Mouse (Mus musculus): ENCODE measurements around the gene Kcng1. TPM values are rescaled to one million over a fixed set of nuclear protein-coding genes. Genes with fewer than 3 reads are reported as not detected.

The Kcng1 gene
- polyA plus RNA-seq, 1 experiment: 0.71 TPM

GRCm38 (mm10) chr2:168268033-168268432, 13.5 kb downstream of the Kcng1 start:
- Histone ChIP-seq H3K4me3 (replicated peaks; ENCODE audit: extremely low read depth, low read depth, low read length) (no peak overlapping the region), H3K4me1 (ENCODE audit: control insufficient read depth, insufficient read depth, low read length) (no peaks in the 10 kb centered on the region)
- peak; percentile 24 for DNase-seq
- no peak for TF ChIP-seq POLR2A (IDR thresholded peaks at IDR 0.05; ENCODE audit: borderline replicate concordance, extremely low read depth, low read depth, low read length)
- TF ChIP-seq CTCF (IDR thresholded peaks at IDR 0.05; ENCODE audit: insufficient read depth, low read length): peak; percentile 43; the same call in 1 of the 2 replicates
- 40% methylated on average over 7 of the region's 7 CpGs for whole genome bisulfite sequencing

- no peak for DNase-seq
- Histone ChIP-seq H3K4me1 (ENCODE audit: control insufficient read depth, insufficient read depth, low read length) (no peaks in the 10 kb centered on the region), H3K4me3 (replicated peaks; ENCODE audit: extremely low read depth, low read depth, low read length) (no peak overlapping the region)
- 87% methylated on average over 10 of the region's 10 CpGs for WGBS
- TF ChIP-seq POLR2A (IDR thresholded peaks at IDR 0.05; ENCODE audit: borderline replicate concordance, extremely low read depth, low read depth, low read length) (no peak), CTCF (IDR thresholded peaks at IDR 0.05; ENCODE audit: insufficient read depth, low read length) (no peak)
Observed at GRCm38 (mm10) chr2:168260900-168261299, 20.6 kb downstream of the Kcng1 start.

- WGBS: 54% methylated on average over 3 of the region's 3 CpGs
- no peak for DNase-seq
- Histone ChIP-seq H3K4me3 (replicated peaks; ENCODE audit: extremely low read depth, low read depth, low read length) (no peak overlapping the region), H3K4me1 (ENCODE audit: control insufficient read depth, insufficient read depth, low read length) (no peaks in the 10 kb centered on the region)
- TF ChIP-seq POLR2A (IDR thresholded peaks at IDR 0.05; ENCODE audit: borderline replicate concordance, extremely low read depth, low read depth, low read length): no peak
- no peak for TF ChIP-seq CTCF (IDR thresholded peaks at IDR 0.05; ENCODE audit: insufficient read depth, low read length)
Observed at GRCm38 (mm10) chr2:168260124-168260523, 21.4 kb downstream of the Kcng1 start.

- WGBS: 75% methylated on average over 8 of the region's 8 CpGs
- TF ChIP-seq CTCF (IDR thresholded peaks at IDR 0.05; ENCODE audit: insufficient read depth, low read length) (no peak), POLR2A (IDR thresholded peaks at IDR 0.05; ENCODE audit: borderline replicate concordance, extremely low read depth, low read depth, low read length) (no peak)
- Histone ChIP-seq H3K4me1 (ENCODE audit: control insufficient read depth, insufficient read depth, low read length) (no peaks in the 10 kb centered on the region), H3K4me3 (replicated peaks; ENCODE audit: extremely low read depth, low read depth, low read length) (no peak overlapping the region)
- no peak for DNase-seq
Observed at GRCm38 (mm10) chr2:168259046-168259445, 22.5 kb downstream of the Kcng1 start.

DNA sequence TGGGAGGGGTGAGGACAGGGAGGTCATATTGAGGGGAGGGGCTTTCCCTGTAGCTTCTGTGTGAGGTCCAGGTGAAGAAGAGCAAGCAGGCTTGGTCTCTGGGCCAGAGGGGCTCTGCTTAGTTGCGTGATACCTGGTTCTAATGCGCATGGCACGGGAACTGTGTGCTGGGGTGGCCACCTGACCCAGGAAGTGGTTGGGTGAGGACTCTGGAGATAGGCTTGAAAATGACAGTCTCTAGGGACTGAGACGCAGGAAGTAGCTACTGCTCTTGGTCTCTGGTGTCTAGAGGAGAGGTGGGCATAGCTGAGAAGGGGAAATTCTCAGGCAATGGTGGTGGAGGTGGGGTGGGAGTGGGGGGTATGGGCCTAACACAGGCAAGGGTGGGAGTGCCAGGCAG, 24.3 kb downstream of the Kcng1 start:
- no peak for DNase-seq
- no peak for TF ChIP-seq CTCF (IDR thresholded peaks at IDR 0.05; ENCODE audit: insufficient read depth, low read length)
- Histone ChIP-seq H3K4me1 (ENCODE audit: control insufficient read depth, insufficient read depth, low read length) (no peaks in the 10 kb centered on the region), H3K4me3 (replicated peaks; ENCODE audit: extremely low read depth, low read depth, low read length) (no peak overlapping the region)
- WGBS: 76% methylated on average over 4 of the region's 4 CpGs

- H3K4me3 ChIP-seq (replicated peaks; ENCODE audit: extremely low read depth, low read depth, low read length): no peak overlapping the region
- no peaks in the 10 kb centered on the region for H3K4me1 ChIP-seq (ENCODE audit: control insufficient read depth, insufficient read depth, low read length)
- TF ChIP-seq CTCF (IDR thresholded peaks at IDR 0.05; ENCODE audit: insufficient read depth, low read length) (no peak), POLR2A (IDR thresholded peaks at IDR 0.05; ENCODE audit: borderline replicate concordance, extremely low read depth, low read depth, low read length) (no peak)
- no peak for DNase-seq
- 65% methylated on average over 3 of the region's 3 CpGs for WGBS
Observed at GRCm38 (mm10) chr2:168256506-168256905, 25.0 kb downstream of the Kcng1 start.

DNA sequence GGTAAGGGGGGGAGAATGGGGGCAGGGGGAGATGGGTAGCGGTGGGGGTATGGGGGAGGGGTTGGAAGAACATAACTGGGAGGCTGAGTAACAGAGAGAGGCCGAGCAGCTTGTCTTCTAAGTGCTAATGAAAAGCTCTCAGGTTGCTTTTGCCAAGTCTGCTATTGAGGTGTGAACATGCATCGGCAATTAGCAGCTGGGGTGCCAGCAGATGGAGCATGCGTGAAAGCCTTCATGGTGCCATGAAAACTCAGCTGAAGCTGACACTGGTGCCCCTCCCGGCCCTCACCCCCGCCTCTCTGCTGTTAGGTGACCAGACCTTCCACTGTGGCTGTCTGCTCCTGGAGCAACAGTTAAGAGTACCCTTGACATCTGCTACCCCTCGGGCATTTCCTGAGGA, 27.7 kb downstream of the Kcng1 start:
- no peak for DNase-seq
- no peaks in the 10 kb centered on the region for H3K4me1 ChIP-seq (ENCODE audit: control insufficient read depth, insufficient read depth, low read length)
- TF ChIP-seq CTCF (IDR thresholded peaks at IDR 0.05; ENCODE audit: insufficient read depth, low read length) (no peak), POLR2A (IDR thresholded peaks at IDR 0.05; ENCODE audit: borderline replicate concordance, extremely low read depth, low read depth, low read length) (no peak)
- H3K4me3 ChIP-seq (replicated peaks; ENCODE audit: extremely low read depth, low read depth, low read length): no peak overlapping the region
- 26% methylated on average over 7 of the region's 7 CpGs for WGBS

GRCm38 (mm10) chr2:168252639-168253292, 28.8 kb downstream of the Kcng1 start:
- Histone ChIP-seq H3K4me3 (replicated peaks; ENCODE audit: extremely low read depth, low read depth, low read length) (no peak overlapping the region), H3K4me1 (ENCODE audit: control insufficient read depth, insufficient read depth, low read length) (no peaks in the 10 kb centered on the region)
- TF ChIP-seq POLR2A (IDR thresholded peaks at IDR 0.05; ENCODE audit: borderline replicate concordance, extremely low read depth, low read depth, low read length) (no peak), CTCF (IDR thresholded peaks at IDR 0.05; ENCODE audit: insufficient read depth, low read length) (peak; percentile 63)
- WGBS: 20% methylated on average over 16 of the region's 16 CpGs
- peak; percentile 9 for DNase-seq

- peak; percentile 84 for TF ChIP-seq CTCF (IDR thresholded peaks at IDR 0.05; ENCODE audit: insufficient read depth, low read length)
- no peak for TF ChIP-seq POLR2A (IDR thresholded peaks at IDR 0.05; ENCODE audit: borderline replicate concordance, extremely low read depth, low read depth, low read length)
- peak; percentile 76 for DNase-seq
- Histone ChIP-seq H3K4me1 (ENCODE audit: control insufficient read depth, insufficient read depth, low read length) (no peaks in the 10 kb centered on the region), H3K4me3 (replicated peaks; ENCODE audit: extremely low read depth, low read depth, low read length) (no peak overlapping the region)
- 17% methylated on average over 8 of the region's 8 CpGs for WGBS
Observed at GRCm38 (mm10) chr2:168250270-168250669, 31.3 kb downstream of the Kcng1 start.

DNA sequence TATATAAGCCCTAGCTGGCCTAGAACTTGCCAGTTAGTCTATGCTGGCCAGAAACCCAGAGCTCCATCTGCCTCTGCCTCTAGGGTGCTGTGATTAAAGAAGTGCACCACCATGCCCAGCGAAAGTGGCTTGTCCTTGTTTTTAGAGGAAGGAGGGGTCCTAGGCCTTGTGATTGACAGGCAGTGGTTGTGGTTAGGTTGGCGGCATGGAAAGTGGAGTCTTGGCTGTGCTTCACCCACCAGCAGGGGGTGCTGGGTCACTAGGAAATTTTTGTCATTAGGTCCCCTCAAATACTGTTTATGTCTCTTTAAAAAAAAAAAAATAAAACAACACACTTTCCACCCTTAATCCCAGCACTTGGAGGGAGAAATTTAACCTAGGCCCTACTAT, 32.7 kb downstream of the Kcng1 start:
- no peak for DNase-seq

More for the DNA sequence above, 32.7 kb downstream of the Kcng1 start:
- Histone ChIP-seq H3K4me1 (ENCODE audit: control insufficient read depth, insufficient read depth, low read length) (no peaks in the 10 kb centered on the region), H3K4me3 (replicated peaks; ENCODE audit: extremely low read depth, low read depth, low read length) (no peak overlapping the region)
- TF ChIP-seq CTCF (IDR thresholded peaks at IDR 0.05; ENCODE audit: insufficient read depth, low read length) (no peak), POLR2A (IDR thresholded peaks at IDR 0.05; ENCODE audit: borderline replicate concordance, extremely low read depth, low read depth, low read length) (no peak)
- 23% methylated on average over 2 of the region's 2 CpGs for WGBS

Data from lung, adult 2 months (tissue).